Mouse (Mus musculus) lung, postnatal 0 days (tissue): Measurements from ENCODE around the gene Dip2b.
A peak's percentile ranks its signal among the peaks of the same experiment; 100 is the strongest.

Experiments used
- CTCF ChIP-seq: IDR thresholded peaks from 2 replicates; pipeline ENCODE4 v1.5.1; 2016; ENCODE audit warnings: antibody characterized with exemption, mild to moderate bottlenecking
- EP300 ChIP-seq: IDR thresholded peaks from 2 replicates; pipeline ENCODE4 v1.6.1; 2016; ENCODE audit warnings: antibody characterized with exemption, mild to moderate bottlenecking, control low read depth

- TF ChIP-seq CTCF (peak; percentile 32; the same call in 1 of the 2 replicates), EP300 (no peak)
Measured at GRCm38 (mm10) chr15:100198983-100199745, 160.7 kb downstream of the Dip2b start.
